Mouse (Mus musculus) lung, embryonic 16.5 days (tissue): ENCODE data around the gene Wipf3. TPM values are rescaled to one million over a fixed set of nuclear protein-coding genes. Genes with fewer than 3 reads are reported as not detected.

Experiments
- ATAC-seq: fragments of 200-750 bp; cut with Nextera tagmentation; 2 replicates; pipeline ENCODE4 v1.8.0; 2017; ENCODE audit warnings: low read depth, mild to moderate bottlenecking, moderate library complexity
- H3K27ac ChIP-seq: fragments of 300-500 bp; sonication (generic); 2 replicates; pipeline ENCODE4 v1.5.1; 2014; ENCODE audit warnings: mild to moderate bottlenecking, control low read depth, low read length
- H3K27me3 ChIP-seq: fragments of 300-500 bp; sonication (generic); 2 replicates; pipeline ENCODE4 v1.6.1; 2014; ENCODE audit warnings: low read depth, low read length, mixed read lengths; ENCODE audit not compliant: control insufficient read depth, insufficient read depth
- H3K36me3 ChIP-seq: fragments of 300-500 bp; sonication (generic); 2 replicates; pipeline ENCODE4 v1.6.1; 2014; ENCODE audit warnings: low read length; ENCODE audit not compliant: control insufficient read depth, insufficient read depth
- H3K4me1 ChIP-seq: fragments of 300-500 bp; sonication (generic); replicated peaks from 2 replicates; pipeline ENCODE4 v1.6.1; 2014; ENCODE audit warnings: low read length, mixed read lengths; ENCODE audit not compliant: control insufficient read depth, insufficient read depth
- H3K4me2 ChIP-seq: fragments of 300-500 bp; sonication (generic); 2 replicates; pipeline ENCODE4 v1.6.1; 2014; ENCODE audit warnings: low read depth, low read length, control low read depth
- H3K4me3 ChIP-seq: fragments of 300-500 bp; sonication (generic); 2 replicates; pipeline ENCODE4 v1.5.1; 2014; ENCODE audit warnings: mild to moderate bottlenecking, low read length, control low read depth
- H3K9ac ChIP-seq: fragments of 300-500 bp; sonication (generic); 2 replicates; pipeline ENCODE4 v1.6.1; 2014; ENCODE audit warnings: low read length, control low read depth
- H3K9me3 ChIP-seq: fragments of 300-500 bp; sonication (generic); 2 replicates; pipeline ENCODE4 v1.6.1; 2016; ENCODE audit warnings: low read length; ENCODE audit not compliant: control insufficient read depth
- WGBS: fragments of 180-500 bp; shearing (Covaris S2); extraction: QIAGEN DNeasy Blood & Tissue Kit; methylation state at CpG from one replicate; pipeline ENCODE4 v1.1.7; 2014; 5-methylcytosine and 5-hydroxymethylcytosine counted together
- polyA plus RNA-seq: library from polyadenylated mRNA; unstranded; fragments of >200 nt; fragmentation: Nextera tagmentation; extraction: Ambion mirVana; gene quantifications from 2 replicates; pipeline ENCODE4 v1.2.1, GENCODE M21; 2015

Gene Wipf3
- polyA plus RNA-seq, 1 experiment from 2014 or later = 1.2 TPM

DNA sequence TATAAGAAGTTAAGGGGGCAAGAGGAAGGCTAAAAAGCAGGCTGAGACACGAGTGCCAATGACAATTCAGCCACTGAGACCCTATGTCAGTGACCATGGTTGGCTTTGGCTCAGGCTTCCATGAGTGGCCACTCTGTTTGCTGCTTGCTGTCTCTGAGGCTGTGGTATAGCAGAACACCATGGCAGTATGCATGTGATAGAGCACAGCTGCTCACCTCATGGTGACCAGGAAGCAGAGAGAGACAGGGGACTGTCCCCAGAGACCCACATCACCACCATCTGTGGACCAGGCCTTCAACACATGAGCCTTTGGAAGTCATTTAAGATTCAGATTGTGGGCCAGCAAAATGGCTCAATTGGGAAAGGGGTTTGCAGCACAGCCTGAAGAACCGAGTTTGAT is 114.2 kb downstream of the Wipf3 start:
- peaks cover 6% of the 10 kb centered on the region; the same call in 1 of the 2 replicates for H3K4me1 ChIP-seq
- H3K9me3 ChIP-seq = no peaks in the 10 kb centered on the region
- no peaks in the 10 kb centered on the region for H3K27me3 ChIP-seq
- H3K4me3 ChIP-seq = no peak overlapping the region
- H3K9ac ChIP-seq = no peak overlapping the region
- no peak overlapping the region for H3K27ac ChIP-seq
- WGBS = 78% methylated on average over 2 of the region's 2 CpGs
- ATAC-seq = no peak
- H3K4me2 ChIP-seq = no peak overlapping the region
- H3K36me3 ChIP-seq = no peaks in the 10 kb centered on the region

DNA sequence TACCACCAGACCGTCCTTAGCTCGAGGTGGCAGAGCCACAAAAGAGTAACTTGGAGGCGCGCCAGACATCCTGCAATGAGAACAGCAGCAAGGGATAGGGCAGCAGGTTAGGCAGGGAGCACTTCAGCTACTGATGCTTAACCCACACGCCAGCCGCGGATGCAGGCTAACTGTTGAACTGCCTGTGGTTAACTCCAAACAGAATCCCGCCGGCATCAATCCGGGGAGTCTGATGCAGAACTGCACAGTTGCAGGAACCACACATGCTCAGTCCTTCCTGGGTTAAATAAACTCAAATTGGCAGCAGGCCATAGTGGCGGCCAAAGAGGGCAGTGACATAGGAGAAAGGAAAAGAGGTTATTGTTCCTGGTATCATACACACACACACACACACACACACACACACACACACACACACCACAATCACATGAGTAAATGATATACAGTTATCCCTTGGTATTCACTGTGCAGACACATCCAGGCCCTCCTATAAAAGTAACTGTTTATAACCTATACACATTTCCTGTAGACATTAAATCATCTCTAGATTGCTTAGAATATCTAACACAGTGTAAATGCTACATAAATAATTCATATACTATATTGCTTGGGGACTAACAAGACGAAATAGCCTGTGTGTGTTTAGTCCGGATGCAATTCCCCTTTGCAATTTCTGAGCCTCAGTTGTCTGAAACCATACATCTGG is 119.1 kb downstream of the Wipf3 start:
- 33% methylated on average over 13 of the region's 13 CpGs for WGBS
- Histone ChIP-seq H3K4me1 (peaks cover 10% of the 10 kb centered on the region; the same call in 1 of the 2 replicates), H3K4me3 (no peak overlapping the region), H3K27me3 (no peaks in the 10 kb centered on the region), H3K4me2 (0 out of 2 replicates have a peak overlapping the region, but pooled peaks have one; percentile 3), H3K9me3 (no peaks in the 10 kb centered on the region), H3K27ac (no peak overlapping the region), H3K36me3 (no peaks in the 10 kb centered on the region), H3K9ac (no peak overlapping the region)
- peak; percentile 62; the same call in 1 of the 2 replicates for ATAC-seq

DNA sequence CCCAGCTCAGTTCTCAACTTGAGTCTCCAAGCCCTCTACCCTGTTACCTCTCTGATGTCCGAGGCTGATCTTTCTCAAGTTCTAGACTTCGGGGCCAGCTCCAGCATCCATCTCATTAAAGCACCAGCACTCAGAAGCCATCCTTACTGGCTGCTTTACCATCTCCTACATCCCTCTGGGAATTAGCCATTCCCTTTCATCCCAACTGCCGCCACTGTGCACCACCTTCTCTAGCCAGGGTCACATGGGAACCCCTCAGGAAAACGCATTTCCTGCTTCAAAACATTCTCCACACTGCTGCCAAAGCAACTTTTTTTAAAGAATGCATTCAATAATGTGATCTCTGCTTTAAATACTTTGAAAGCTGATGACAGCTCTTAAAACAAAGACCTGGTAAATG is 119.9 kb downstream of the Wipf3 start:
- no peak overlapping the region for H3K4me2 ChIP-seq
- H3K36me3 ChIP-seq = no peaks in the 10 kb centered on the region
- H3K9ac ChIP-seq = no peak overlapping the region
- no peak overlapping the region for H3K4me3 ChIP-seq
- WGBS = 51% methylated on average over 4 of the region's 4 CpGs
- H3K4me1 ChIP-seq = peaks cover 15% of the 10 kb centered on the region; the same call in 1 of the 2 replicates
- no peaks in the 10 kb centered on the region for H3K27me3 ChIP-seq
- H3K9me3 ChIP-seq = no peaks in the 10 kb centered on the region
- no peak for ATAC-seq
- no peak overlapping the region for H3K27ac ChIP-seq

DNA sequence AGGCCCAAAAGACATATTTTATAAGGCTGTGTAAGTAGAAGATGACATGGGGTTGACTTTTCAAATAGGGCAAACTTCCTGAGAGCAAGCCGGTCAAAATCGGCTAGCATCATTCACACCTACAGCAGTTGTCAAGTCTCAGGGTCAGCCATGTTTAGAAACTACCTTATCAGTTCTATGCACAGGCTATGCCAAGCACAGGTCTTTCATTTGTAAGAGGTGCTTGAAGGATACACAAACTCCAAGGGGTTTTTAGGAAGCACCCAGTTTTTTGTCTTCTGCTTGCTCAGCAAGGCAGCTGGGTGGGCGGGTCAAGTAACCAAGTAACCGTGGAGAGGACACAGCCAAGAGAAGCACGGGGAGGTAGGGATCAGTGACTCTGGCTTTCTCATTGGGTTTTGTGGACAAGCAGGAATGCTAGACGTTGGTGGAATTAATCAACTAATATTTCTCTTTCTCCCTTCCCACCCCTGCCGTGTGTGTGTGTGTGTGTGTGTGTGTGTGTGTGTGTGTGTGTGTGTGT is 121.5 kb downstream of the Wipf3 start:
- Histone ChIP-seq H3K4me3 (no peak overlapping the region), H3K4me1 (peaks cover 21% of the 10 kb centered on the region; the same call in 1 of the 2 replicates), H3K27me3 (no peaks in the 10 kb centered on the region), H3K9ac (no peak overlapping the region), H3K4me2 (no peak overlapping the region), H3K9me3 (no peaks in the 10 kb centered on the region), H3K27ac (no peak overlapping the region), H3K36me3 (no peaks in the 10 kb centered on the region)
- WGBS = 24% methylated on average over 6 of the region's 7 CpGs
- no peak for ATAC-seq

DNA sequence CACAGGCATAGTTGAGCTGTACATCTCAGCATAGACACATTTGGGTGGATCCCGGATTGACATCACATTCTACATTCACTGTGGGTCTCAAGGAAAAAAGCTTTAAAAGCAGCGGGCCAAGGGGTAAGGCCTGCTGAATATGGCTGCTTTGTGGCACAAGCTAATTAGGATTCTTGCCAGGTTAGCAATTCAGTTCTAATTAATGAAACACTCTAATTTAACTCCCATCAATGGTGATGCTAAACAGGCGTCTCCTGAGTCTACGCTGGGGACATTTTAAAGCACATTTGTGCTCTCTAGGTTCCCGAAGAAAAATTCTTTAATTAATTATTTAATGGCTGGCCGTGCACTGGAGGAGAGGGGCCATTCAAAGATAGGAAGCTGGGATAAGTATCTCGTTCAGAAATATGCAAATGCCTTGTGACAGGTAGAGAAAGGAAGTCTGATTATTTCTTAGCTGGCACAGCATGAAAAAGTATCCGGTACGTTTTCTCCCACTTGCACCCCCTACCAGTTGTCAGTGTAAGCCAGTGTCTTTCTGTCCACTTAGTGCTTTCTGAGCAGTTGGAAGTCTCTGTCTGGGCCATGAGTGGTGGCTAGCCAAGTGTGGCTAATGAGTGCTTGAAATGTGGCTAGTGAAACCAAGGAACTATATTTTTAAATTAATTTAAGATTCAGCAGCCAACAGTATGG is 123.5 kb downstream of the Wipf3 start:
- Histone ChIP-seq H3K4me2 (no peak overlapping the region), H3K4me1 (peaks cover 22% of the 10 kb centered on the region; the same call in 1 of the 2 replicates), H3K27ac (no peak overlapping the region), H3K9ac (no peak overlapping the region), H3K4me3 (no peak overlapping the region), H3K27me3 (no peaks in the 10 kb centered on the region), H3K9me3 (no peaks in the 10 kb centered on the region), H3K36me3 (no peaks in the 10 kb centered on the region)
- ATAC-seq = no peak
- 80% methylated on average over 9 of the region's 9 CpGs for WGBS

Other genes with a start within 250 kb of the Wipf3 start
- gene Prr15, start 103.8 kb upstream of the Wipf3 start, polyA plus RNA-seq = 2.9 and 3.1 TPM in 2 replicates
- 2.7 TPM in 2 replicates for gene Scrn1, start 136.9 kb downstream of the Wipf3 start, polyA plus RNA-seq
- 6.5 and 7.1 TPM in 2 replicates for gene Plekha8, start 165.5 kb downstream of the Wipf3 start, polyA plus RNA-seq
- gene Fkbp14, start 167.7 kb downstream of the Wipf3 start, polyA plus RNA-seq = 25.0 and 25.4 TPM in 2 replicates